Mouse (Mus musculus) kidney, postnatal 0 days (tissue): ENCODE data around the gene Snx4. TPM values are rescaled to one million over a fixed set of nuclear protein-coding genes. Genes with fewer than 3 reads are reported as not detected.

Experiments
- ATAC-seq: fragments of 200-750 bp; cut with Nextera tagmentation; replicated peaks from 2 replicates; pipeline ENCODE4 v1.8.0; 2017; ENCODE audit warnings: low read depth, moderate number of reproducible peaks, moderate TSS enrichment, moderate library complexity; ENCODE audit not compliant: low FRiP score
- DNase-seq: peaks from one replicate; pipeline ENCODE4 v3.0.0-alpha.2; 2016; ENCODE audit warnings: low spot score
- H3K27ac ChIP-seq: fragments of 300-500 bp; sonication (generic); 2 replicates; pipeline ENCODE4 v1.5.1; 2014; ENCODE audit warnings: mild to moderate bottlenecking
- H3K27me3 ChIP-seq: fragments of 300-500 bp; sonication (generic); 2 replicates; pipeline ENCODE4 v1.6.1; 2014; ENCODE audit warnings: low read length, mixed read lengths; ENCODE audit not compliant: insufficient read depth
- H3K36me3 ChIP-seq: fragments of 300-500 bp; sonication (generic); 2 replicates; pipeline ENCODE4 v1.6.1; 2014; ENCODE audit warnings: low read length, mixed read lengths; ENCODE audit not compliant: insufficient read depth
- H3K4me1 ChIP-seq: fragments of 300-500 bp; sonication (generic); replicated peaks from 2 replicates; pipeline ENCODE4 v1.6.1; 2014; ENCODE audit warnings: antibody characterized with exemption, low read length, mixed read lengths; ENCODE audit not compliant: insufficient read depth
- H3K4me2 ChIP-seq: fragments of 300-500 bp; sonication (generic); 2 replicates; pipeline ENCODE4 v1.6.1; 2014; ENCODE audit warnings: mild to moderate bottlenecking, low read length, moderate library complexity, mixed read lengths
- H3K4me3 ChIP-seq: fragments of 300-500 bp; sonication (generic); replicated peaks from 2 replicates; pipeline ENCODE4 v1.5.1; 2014; ENCODE audit warnings: low read depth, low read length
- H3K9ac ChIP-seq: fragments of 300-500 bp; sonication (generic); 2 replicates; pipeline ENCODE4 v1.6.1; 2014; ENCODE audit warnings: low read depth, low read length
- H3K9me3 ChIP-seq: fragments of 300-500 bp; sonication (generic); replicated peaks from 2 replicates; pipeline ENCODE4 v1.6.1; 2016; ENCODE audit warnings: low read length, inconsistent platforms, mixed read lengths
- CTCF ChIP-seq: IDR thresholded peaks from 2 replicates; pipeline ENCODE4 v1.5.1; 2016; ENCODE audit warnings: antibody characterized with exemption, low read depth, mild to moderate bottlenecking, moderate library complexity
- WGBS: fragments of 180-500 bp; shearing (Covaris S2); extraction: QIAGEN DNeasy Blood & Tissue Kit; methylation state at CpG from one replicate; pipeline ENCODE4 v1.1.7; 2014; 5-methylcytosine and 5-hydroxymethylcytosine counted together
- polyA plus RNA-seq: library from polyadenylated mRNA; unstranded; fragments of >200 nt; fragmentation: Nextera tagmentation; extraction: Ambion mirVana; gene quantifications from 2 replicates; pipeline ENCODE4 v1.2.1, GENCODE M21; 2015

The Snx4 gene
- polyA plus RNA-seq, 1 experiment from 2014 or later = 90.6 TPM

- no peak for TF ChIP-seq CTCF
- H3K27ac ChIP-seq = no peak overlapping the region
- H3K4me2 ChIP-seq = no peak overlapping the region
- H3K9me3 ChIP-seq = no peaks in the 10 kb centered on the region
- H3K27me3 ChIP-seq = no peaks in the 10 kb centered on the region
- H3K36me3 ChIP-seq = 0 out of 2 replicates have a peak, but pooled peaks cover 8% of the 10 kb centered on the region
- DNase-seq = no peak
- H3K4me3 ChIP-seq = no peak overlapping the region
- no peak overlapping the region for H3K9ac ChIP-seq
- WGBS = 62% methylated on average over 2 of the region's 2 CpGs
- H3K4me1 ChIP-seq = no peaks in the 10 kb centered on the region
- ATAC-seq = no peak
Measured at GRCm38 (mm10) chr16:33261584-33262061, 10.4 kb downstream of the Snx4 start.

- Histone ChIP-seq H3K4me2 (no peak overlapping the region), H3K27me3 (no peaks in the 10 kb centered on the region), H3K4me1 (no peaks in the 10 kb centered on the region), H3K27ac (no peak overlapping the region), H3K36me3 (0 out of 2 replicates have a peak, but pooled peaks cover 11% of the 10 kb centered on the region), H3K9me3 (no peaks in the 10 kb centered on the region), H3K9ac (no peak overlapping the region), H3K4me3 (no peak overlapping the region)
- ATAC-seq (no peak), DNase-seq (no peak)
- WGBS = 83% methylated on average over 1 of the region's 1 CpGs
- no peak for TF ChIP-seq CTCF
Measured at GRCm38 (mm10) chr16:33262096-33262495, 10.9 kb downstream of the Snx4 start.

GRCm38 (mm10) chr16:33267616-33268253, 16.5 kb downstream of the Snx4 start:
- no peak for TF ChIP-seq CTCF
- H3K4me2 ChIP-seq = no peak overlapping the region
- no peak overlapping the region for H3K27ac ChIP-seq
- H3K9ac ChIP-seq = no peak overlapping the region
- no peaks in the 10 kb centered on the region for H3K27me3 ChIP-seq
- H3K36me3 ChIP-seq = peaks cover 31% of the 10 kb centered on the region; the same call in 1 of the 2 replicates
- DNase-seq (no peak), ATAC-seq (no peak)
- H3K4me1 ChIP-seq = no peaks in the 10 kb centered on the region
- no peak overlapping the region for H3K4me3 ChIP-seq
- 90% methylated on average over 9 of the region's 9 CpGs for WGBS
- H3K9me3 ChIP-seq = no peaks in the 10 kb centered on the region

GRCm38 (mm10) chr16:33271824-33272223, 20.6 kb downstream of the Snx4 start:
- TF ChIP-seq CTCF = no peak
- Histone ChIP-seq H3K27ac (no peak overlapping the region), H3K4me1 (no peaks in the 10 kb centered on the region), H3K36me3 (peaks cover 32% of the 10 kb centered on the region; the same call in 1 of the 2 replicates), H3K4me3 (no peak overlapping the region), H3K9ac (no peak overlapping the region), H3K9me3 (no peaks in the 10 kb centered on the region), H3K4me2 (no peak overlapping the region), H3K27me3 (no peaks in the 10 kb centered on the region)
- 92% methylated on average over 4 of the region's 4 CpGs for WGBS
- no peak for DNase-seq
- no peak for ATAC-seq

- H3K27me3 ChIP-seq = no peaks in the 10 kb centered on the region
- WGBS = 93% methylated on average over 1 of the region's 1 CpGs
- H3K4me1 ChIP-seq = no peaks in the 10 kb centered on the region
- peaks cover 55% of the 10 kb centered on the region for H3K36me3 ChIP-seq
- H3K9ac ChIP-seq = no peak overlapping the region
- TF ChIP-seq CTCF = no peak
- H3K9me3 ChIP-seq = no peaks in the 10 kb centered on the region
- H3K27ac ChIP-seq = no peak overlapping the region
- DNase-seq = no peak
- ATAC-seq = no peak
- H3K4me2 ChIP-seq = no peak overlapping the region
- H3K4me3 ChIP-seq = no peak overlapping the region
Measured at GRCm38 (mm10) chr16:33283079-33283478, 31.8 kb downstream of the Snx4 start.

- Histone ChIP-seq H3K4me3 (no peak overlapping the region), H3K4me1 (no peaks in the 10 kb centered on the region), H3K27me3 (no peaks in the 10 kb centered on the region), H3K36me3 (peaks cover 61% of the 10 kb centered on the region), H3K9ac (no peak overlapping the region), H3K4me2 (no peak overlapping the region), H3K27ac (no peak overlapping the region), H3K9me3 (0 out of 2 replicates have a peak, but pooled peaks cover 4% of the 10 kb centered on the region)
- 76% methylated on average over 9 of the region's 9 CpGs for WGBS
- ATAC-seq = no peak
- DNase-seq = no peak
- TF ChIP-seq CTCF = no peak
Measured at GRCm38 (mm10) chr16:33288536-33288935, 37.3 kb downstream of the Snx4 start.

- DNase-seq (no peak), ATAC-seq (no peak)
- H3K27me3 ChIP-seq = no peaks in the 10 kb centered on the region
- no peak overlapping the region for H3K4me2 ChIP-seq
- H3K4me3 ChIP-seq = no peak overlapping the region
- WGBS = 66% methylated on average over 7 of the region's 7 CpGs
- H3K9me3 ChIP-seq = 0 out of 2 replicates have a peak, but pooled peaks cover 4% of the 10 kb centered on the region
- no peak overlapping the region for H3K9ac ChIP-seq
- peaks cover 65% of the 10 kb centered on the region for H3K36me3 ChIP-seq
- TF ChIP-seq CTCF = no peak
- H3K27ac ChIP-seq = no peak overlapping the region
- no peaks in the 10 kb centered on the region for H3K4me1 ChIP-seq
Measured at GRCm38 (mm10) chr16:33289981-33290380, 38.7 kb downstream of the Snx4 start.
